Mouse (Mus musculus) cortical plate, adult 2 months (tissue): ENCODE measurements at regions not wholly inside any gene's neighbourhood (a gene's known extent, or its start where the extent isn't known, plus 50 kb on each side); places are given as distances from the start of the nearest gene placed in this dataset.
"Not testable (repeated sequence)": the region's sequence is repeated elsewhere in the genome, so short reads cannot be mapped to it uniquely, and the experiment has no call there.

Experiments
- H3K27ac ChIP-seq: fragments of 200-500 bp; 2 replicates; pipeline ENCODE4 v1.5.1; 2012; ENCODE audit warnings: low read length, control low read depth, inconsistent platforms; ENCODE audit not compliant: insufficient read depth
- H3K4me1 ChIP-seq: fragments of 200-500 bp; 2 replicates; pipeline ENCODE4 v1.6.1; 2011; ENCODE audit warnings: low read length; ENCODE audit not compliant: control insufficient read depth, insufficient read depth
- H3K4me3 ChIP-seq: fragments of 200-500 bp; 2 replicates; pipeline ENCODE4 v1.5.1; 2011; ENCODE audit warnings: mild to moderate bottlenecking, low read length, control low read depth; ENCODE audit not compliant: insufficient read depth
- CTCF ChIP-seq: fragments of 200-500 bp; IDR thresholded peaks from 2 replicates; pipeline ENCODE4 v1.5.1; 2011; ENCODE audit warnings: mild to moderate bottlenecking, control low read depth, low read length; ENCODE audit not compliant: insufficient read depth; ENCODE audit errors: extremely low read depth
- POLR2A ChIP-seq: fragments of 200-500 bp; IDR thresholded peaks from 2 replicates; pipeline ENCODE4 v1.6.1; 2011; ENCODE audit warnings: mild to moderate bottlenecking, low read length, control low read depth; ENCODE audit not compliant: insufficient read depth; ENCODE audit errors: extremely low read depth

DNA sequence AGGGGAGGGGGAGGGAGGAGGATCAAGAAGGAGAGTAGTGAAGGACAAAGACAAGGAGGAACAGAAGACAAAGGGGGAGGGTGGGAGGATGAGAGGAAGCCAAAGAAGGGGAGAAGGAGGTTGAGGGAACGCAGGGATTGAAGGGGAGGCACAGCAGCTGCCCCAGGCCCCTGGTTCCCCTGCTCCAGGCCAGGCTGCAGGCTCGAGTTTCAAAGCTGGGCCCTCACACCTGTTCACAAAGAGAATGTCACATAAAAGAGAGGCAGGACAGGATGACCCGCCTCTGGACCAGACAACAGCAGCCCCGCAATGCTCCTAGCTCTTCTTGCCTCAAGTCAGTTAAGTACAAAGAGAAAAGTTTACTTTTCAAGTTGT lies 128.3 kb downstream of the Dll1 start:
- no peak overlapping the region for H3K4me3 ChIP-seq
- no peak overlapping the region for H3K27ac ChIP-seq
- no peaks in the 10 kb centered on the region for H3K4me1 ChIP-seq
- TF ChIP-seq CTCF (no peak), POLR2A (no peak)

DNA sequence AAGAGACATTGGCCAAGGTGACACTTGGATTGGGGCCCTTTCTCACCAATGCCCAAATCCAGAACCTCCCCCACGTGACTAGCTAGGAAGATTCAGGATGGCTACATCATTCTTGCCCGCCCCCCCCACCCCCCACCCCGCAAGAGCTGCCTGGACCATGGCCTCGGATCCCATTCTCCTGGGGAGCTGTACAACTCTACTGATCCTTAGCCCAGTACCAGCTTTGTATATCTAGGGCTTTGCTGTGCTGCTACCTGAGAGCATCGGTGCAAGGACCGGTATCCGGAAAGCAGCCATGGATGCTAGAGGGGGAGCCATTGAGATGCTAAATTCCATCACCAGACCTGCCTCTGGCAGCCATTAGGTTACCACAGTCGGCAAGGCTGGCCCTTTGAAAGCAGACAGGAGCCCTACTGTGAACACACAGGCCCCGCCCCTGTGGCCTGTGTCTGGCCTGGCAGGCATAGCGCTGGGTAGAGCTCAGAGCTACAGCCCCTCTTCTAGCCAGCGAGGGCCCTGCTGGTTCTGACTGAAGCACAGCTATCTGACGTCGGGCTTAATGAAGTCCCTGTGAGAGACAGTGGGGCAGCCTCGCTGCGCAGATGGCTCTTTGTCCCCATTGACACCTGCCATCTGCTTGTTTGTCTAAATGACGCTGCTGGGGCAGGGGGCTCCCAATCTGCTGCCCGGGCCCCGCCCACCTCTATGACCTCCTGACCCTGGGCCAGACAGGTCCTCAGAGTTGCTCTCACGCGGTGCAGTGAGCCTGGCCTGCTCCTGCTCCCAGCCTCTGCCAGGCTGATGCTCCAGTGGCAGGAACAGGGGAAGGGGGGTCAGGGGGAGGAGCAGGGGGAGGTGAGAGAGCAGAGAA lies 128.9 kb downstream of the Dll1 start:
- Histone ChIP-seq H3K4me3 (no peak overlapping the region), H3K4me1 (no peaks in the 10 kb centered on the region), H3K27ac (no peak overlapping the region)
- TF ChIP-seq CTCF (no peak), POLR2A (no peak)

DNA sequence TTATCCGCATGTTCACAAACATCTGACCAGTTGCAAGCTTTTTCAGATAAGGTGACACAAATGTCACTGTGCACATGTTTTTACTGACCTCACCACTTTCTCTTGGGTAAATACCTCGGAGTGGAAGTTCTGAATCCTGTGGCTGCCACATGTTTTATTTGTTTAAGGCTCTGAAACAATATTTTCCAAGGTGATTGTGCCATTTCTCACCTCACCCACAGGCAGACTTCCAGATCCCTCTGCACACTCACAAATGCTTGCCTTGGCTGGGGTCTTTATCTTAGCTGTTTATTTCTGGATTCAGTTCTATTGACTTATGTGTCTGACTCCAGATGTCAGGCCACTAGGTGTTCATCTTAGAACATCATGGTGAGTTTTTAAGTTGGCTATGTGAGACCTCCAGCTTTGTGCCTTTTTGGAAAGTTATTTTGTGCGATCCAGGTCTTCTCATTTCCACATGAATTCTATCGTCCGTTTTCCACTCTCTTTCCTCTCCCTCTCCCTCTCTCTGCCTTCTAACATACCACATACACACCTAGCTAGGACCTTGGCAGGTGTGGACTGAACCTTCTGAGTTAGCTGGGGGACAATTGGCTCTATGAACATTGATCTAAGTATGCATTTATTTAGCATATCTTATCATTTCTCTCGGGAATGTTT lies 133.6 kb downstream of the Dll1 start:
- H3K4me3 ChIP-seq = no peak overlapping the region
- no peaks in the 10 kb centered on the region for H3K4me1 ChIP-seq
- TF ChIP-seq CTCF (no peak), POLR2A (no peak)
- no peak overlapping the region for H3K27ac ChIP-seq

GRCm38 (mm10) chr17:15242356-15242755 lies 134.3 kb downstream of the Dll1 start:
- H3K4me1 ChIP-seq = no peaks in the 10 kb centered on the region
- TF ChIP-seq CTCF (no peak), POLR2A (no peak)

DNA sequence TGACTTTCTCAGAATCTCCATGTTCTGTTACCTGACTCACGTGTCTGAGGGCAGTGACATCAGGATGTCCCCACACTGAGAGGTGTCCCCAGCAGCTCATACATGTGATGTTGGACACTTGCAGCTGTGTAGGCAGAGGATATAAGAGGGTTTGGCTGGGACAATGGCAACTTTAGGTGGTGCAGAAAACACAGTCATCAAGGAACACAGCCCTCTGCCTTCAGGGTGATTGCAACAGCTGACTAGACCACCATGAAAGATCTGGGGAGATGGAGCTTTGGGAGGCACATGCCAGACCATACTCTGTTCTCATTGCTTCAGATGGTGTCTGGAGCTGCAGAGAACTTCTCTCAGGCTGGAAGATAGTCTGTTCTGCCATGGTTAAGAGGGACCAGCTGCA lies 135.2 kb downstream of the Dll1 start:
- Histone ChIP-seq H3K4me1 (no peaks in the 10 kb centered on the region), H3K27ac (no peak overlapping the region), H3K4me3 (no peak overlapping the region)
- TF ChIP-seq CTCF (no peak), POLR2A (no peak)

More at GRCm38 (mm10) chr17:15242356-15242755, 134.3 kb downstream of the Dll1 start:
- Histone ChIP-seq H3K4me3 (no peak overlapping the region), H3K27ac (no peak overlapping the region)

DNA sequence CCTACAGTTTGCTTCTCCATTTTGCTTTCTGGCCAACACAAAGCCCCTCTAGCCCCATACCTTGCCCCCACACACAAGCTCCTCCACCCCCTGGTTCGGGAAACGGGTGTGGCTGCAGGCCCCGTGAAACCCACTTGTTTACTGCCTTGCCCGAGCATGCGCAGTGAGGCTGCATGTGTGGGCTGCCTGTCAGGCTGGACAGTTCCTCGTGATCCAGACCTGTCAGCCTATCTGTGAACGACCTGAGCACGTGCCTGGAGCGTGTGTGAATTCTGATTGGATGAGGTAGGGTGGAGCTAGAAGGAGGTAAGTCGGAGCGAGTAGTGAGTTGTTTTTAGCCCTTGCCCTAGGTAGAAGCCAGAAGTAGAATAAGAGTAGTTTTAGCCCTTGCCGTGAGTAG lies 136.0 kb downstream of the Dll1 start:
- H3K4me1 ChIP-seq, H3K27ac ChIP-seq, H3K4me3 ChIP-seq: not testable (repeated sequence)

DNA sequence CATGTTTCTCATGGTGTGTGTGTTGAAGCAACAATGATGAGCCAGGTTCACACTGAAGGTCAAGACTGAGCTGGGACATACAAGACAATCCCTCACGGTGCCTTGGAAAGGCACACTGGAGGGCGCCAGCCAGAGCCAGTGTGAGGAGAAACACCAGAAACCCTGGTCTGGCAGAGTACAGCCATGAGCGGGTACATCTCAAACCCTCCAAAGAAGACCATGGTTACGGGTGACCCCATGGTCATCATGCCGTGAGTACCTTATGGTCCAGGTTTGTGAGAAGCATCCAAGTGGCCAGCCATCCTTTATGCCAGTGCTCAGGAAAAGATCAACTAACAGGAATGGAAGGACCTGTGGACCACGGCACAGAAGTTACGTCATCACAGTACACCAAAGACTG lies 136.7 kb downstream of the Dll1 start:
- Histone ChIP-seq H3K27ac (no peak overlapping the region), H3K4me1 (no peaks in the 10 kb centered on the region), H3K4me3 (no peak overlapping the region)
- TF ChIP-seq POLR2A (no peak), CTCF (no peak)

DNA sequence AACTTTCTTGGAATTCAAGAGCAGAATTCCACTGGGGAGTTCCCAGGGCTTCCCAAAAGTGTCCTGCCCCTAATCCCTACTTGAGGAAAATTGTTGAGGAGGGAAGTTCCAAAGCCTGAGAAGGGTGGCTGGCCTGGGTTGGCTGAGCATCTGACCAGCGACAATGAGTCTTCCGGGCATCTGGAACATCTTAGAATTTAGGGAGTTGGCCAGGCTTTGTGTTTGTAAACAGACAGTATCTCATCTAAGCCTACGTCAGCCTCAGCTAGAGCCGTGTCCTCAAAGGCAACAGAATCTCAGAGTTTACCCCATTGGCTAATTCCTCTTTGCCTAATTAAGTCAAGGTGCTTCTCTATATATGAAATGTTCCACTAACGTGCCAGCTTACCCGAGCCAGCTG lies 141.6 kb downstream of the Dll1 start:
- TF ChIP-seq POLR2A (no peak), CTCF (no peak)
- Histone ChIP-seq H3K27ac (no peak overlapping the region), H3K4me1 (no peaks in the 10 kb centered on the region), H3K4me3 (no peak overlapping the region)

- Histone ChIP-seq H3K27ac (no peak overlapping the region), H3K4me3 (no peak overlapping the region), H3K4me1 (no peaks in the 10 kb centered on the region)
- TF ChIP-seq POLR2A (no peak), CTCF (no peak)
Observed at GRCm38 (mm10) chr17:15231175-15231574, 145.5 kb downstream of the Dll1 start.

- Histone ChIP-seq H3K4me1 (no peaks in the 10 kb centered on the region), H3K27ac (no peak overlapping the region), H3K4me3 (no peak overlapping the region)
- TF ChIP-seq CTCF (no peak), POLR2A (no peak)
Observed at GRCm38 (mm10) chr17:15229159-15229558, 147.5 kb downstream of the Dll1 start.

GRCm38 (mm10) chr17:15228077-15228476 lies 148.6 kb downstream of the Dll1 start:
- Histone ChIP-seq H3K4me3 (no peak overlapping the region), H3K27ac (no peak overlapping the region), H3K4me1 (no peaks in the 10 kb centered on the region)
- no peak for TF ChIP-seq CTCF
- TF ChIP-seq POLR2A = no peak
